Mouse (Mus musculus): ENCODE data around the gene Col4a3bp.

DNA sequence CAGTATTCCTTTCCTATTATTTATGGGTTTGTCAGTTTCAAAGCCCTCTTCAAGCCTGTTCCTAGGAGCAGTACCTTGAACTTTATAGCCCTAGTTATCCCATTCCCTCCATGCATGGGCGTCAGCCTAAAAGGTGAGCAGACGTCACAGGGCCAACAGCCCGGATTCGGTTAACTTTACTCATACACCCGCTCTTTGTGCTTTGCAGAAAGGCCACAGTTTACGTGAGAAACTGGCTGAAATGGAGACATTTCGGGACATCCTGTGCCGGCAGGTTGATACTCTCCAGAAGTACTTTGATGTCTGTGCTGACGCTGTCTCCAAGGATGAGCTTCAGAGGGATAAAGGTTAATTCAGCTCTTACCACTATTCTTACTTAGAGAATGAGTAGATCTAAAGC lies 56.8 kb downstream of the Col4a3bp start:
- TF ChIP-seq CTCF (IDR thresholded peaks at IDR 0.05; ENCODE audit: borderline replicate concordance, control insufficient read depth, extremely low read depth, insufficient read depth, low read length, poor library complexity), result no peak
- TF ChIP-seq POLR2A (IDR thresholded peaks at IDR 0.05; ENCODE audit: control insufficient read depth, extremely low read depth, insufficient read depth, low read length, poor library complexity), result no peak
